Mouse (Mus musculus): ENCODE measurements at regions not wholly inside any gene's neighbourhood (a gene's known extent, or its start where the extent isn't known, plus 50 kb on each side); places are given as distances from the start of the nearest gene placed in this dataset.
"Not testable (repeated sequence)": the region's sequence is repeated elsewhere in the genome, so short reads cannot be mapped to it uniquely, and the experiment has no call there.

DNA sequence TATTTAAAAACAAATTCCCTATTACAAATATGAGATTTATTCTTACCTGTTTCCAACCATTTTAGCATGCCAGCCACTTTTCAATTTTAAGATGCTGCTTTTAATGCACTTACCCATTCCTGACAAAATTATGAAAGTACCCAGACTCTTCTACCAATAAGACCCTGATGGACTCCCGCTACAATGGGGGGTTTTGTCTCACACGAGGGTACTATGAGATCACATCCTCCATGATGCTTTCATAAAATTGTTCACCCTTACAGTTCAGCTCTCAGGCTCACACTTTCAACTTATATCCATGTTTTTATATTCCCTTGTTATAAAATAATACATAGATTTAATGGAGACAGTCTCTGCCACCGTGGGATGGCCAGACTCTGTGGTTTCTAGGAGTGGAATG lies 68.1 kb upstream of the Adamts18 start:
- DNase-seq = no peak

DNA sequence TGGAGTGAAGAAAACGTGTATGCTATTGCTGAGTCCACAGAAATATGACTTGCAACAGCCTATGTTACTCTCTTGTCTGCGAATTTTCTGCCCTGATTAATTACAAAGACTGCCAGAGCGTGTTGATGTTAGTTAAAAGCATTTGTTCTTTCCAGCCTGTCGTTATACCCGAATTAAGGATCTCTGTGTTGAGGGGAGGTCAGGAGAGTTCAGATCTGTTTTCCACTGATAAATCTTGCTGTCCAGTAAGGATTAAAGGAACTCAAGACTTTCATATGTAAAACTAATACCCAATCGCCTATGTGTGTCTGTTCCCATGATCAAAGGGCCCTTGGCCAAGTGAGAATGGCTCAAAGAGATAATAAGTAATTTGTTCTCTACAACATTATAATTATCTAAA lies 68.7 kb upstream of the Adamts18 start:
- no peak for DNase-seq

DNA sequence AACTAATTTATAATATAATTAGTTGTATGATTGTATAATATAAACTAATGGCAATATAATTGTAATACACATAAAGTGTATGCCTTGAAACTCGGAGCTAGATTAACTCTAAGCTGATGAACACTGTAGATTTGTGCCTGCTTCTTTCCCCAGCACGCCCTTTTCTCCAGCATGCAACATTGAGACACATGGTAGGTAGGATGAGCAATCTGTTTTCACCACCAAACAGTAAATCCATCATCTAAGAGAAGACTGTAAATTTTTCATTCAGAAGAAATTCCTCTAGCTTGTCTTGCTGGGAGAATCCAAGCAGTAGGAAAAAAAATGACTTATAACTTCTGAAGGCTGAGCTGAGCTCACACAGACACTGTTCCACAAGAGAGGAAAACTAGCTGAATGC lies 71.8 kb upstream of the Adamts18 start:
- DNase-seq = no peak

DNA sequence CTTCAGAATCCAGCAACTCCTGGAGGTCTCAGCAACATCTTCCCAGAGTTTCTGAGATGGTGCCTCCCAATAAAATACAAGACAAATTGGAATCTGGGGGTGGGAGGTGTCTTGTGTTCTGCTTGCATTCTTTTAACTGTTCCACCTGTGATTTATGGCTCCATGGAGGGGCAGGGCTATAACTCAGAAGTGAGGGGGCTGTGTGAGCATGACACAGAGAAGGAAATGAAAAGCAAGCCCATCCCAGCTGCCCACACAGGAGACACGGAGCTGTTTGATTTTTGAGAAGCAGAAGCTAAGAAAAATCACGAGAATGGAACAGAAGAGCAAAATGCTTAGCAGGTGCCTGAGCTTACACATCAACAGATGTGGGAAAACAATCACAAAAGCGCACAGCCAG lies 74.8 kb upstream of the Adamts18 start:
- DNase-seq = no peak

DNA sequence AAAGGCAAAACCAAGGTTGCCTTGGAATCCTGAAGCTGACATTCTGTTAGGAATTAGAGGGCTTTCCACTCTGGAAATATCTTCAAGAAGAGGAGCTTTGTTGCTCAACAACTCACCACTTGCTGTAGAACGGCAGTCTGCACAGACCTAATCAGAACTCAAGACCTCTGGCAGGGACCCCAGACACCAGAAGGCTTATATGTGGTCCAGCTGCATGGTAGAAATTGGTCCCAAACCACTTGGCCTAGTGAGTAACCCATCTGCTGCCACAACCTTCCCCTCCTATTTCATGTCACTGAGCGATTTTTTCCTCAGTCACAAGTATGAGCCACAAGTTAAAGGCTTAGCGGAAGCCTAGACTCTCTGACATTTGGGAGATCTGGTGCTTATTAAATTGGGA lies 105.2 kb upstream of the Adamts18 start:
- no peak for DNase-seq

DNA sequence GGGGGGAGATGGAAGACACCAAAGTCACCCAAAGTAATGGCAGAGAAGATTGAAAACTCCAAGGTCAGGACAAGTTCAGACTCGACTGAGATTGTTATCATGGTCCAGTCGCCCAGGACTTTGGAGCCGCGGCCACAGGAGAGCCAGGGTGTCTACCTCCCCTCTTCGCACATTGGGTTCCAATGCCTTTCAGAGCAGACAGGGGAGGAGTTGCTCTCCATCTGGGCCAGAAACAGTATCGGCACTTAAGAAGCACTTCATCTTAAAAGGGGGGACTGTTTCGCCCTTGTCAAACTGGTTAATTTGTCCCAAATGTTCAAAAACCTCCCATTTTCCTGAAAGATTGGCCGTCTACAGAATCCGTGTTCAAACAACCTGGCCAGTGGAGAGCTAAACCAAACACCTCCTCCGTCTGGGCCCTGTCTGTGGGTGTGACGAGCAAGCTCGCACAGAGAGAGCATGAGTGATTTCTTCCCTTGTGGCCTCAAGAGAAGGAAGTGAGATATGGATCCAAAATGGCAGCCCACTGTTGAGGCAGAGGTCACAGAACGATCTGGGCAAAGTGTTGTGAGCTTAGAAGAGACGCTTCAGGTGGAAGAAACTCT lies 108.0 kb upstream of the Adamts18 start:
- DNase-seq = no peak

DNA sequence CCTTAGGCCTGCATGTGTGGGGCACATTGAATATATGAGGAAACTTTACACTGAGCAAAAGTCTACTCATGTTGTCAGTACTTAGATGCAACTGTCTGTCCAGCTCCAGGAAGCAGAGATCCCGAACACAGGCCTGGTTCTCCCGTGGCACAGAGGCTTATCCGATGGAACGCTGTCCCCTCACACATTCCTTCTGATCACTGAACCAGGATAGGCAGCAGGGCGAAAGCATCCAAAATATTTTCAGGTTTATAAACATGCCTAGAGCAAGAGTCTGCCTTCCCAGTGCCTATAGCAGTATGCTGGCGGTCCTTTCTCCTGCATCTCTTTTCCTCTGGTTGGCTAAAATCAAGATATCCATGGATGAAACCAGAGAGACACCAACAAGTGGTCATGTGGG lies 109.3 kb upstream of the Adamts18 start:
- DNase-seq = no peak

DNA sequence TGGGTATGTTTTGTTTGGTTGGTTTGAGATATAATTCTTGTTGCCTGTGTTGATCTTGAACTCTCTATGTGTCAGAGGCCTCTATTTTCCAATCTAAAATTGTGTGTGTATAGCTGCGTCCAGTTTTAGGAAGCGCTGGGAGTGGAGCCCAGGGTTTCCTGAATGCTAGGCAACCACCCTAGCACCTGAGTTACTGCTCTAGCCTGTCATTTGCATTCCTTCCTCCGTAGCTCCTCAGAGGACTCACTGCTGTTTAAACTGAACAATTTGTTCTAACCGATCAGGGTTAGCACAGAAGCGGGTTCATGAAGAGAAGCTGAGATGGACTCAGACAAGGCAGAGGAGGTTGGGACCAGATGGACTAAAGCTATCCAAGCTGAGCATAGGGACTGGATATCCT lies 127.3 kb upstream of the Adamts18 start:
- DNase-seq = no peak

DNA sequence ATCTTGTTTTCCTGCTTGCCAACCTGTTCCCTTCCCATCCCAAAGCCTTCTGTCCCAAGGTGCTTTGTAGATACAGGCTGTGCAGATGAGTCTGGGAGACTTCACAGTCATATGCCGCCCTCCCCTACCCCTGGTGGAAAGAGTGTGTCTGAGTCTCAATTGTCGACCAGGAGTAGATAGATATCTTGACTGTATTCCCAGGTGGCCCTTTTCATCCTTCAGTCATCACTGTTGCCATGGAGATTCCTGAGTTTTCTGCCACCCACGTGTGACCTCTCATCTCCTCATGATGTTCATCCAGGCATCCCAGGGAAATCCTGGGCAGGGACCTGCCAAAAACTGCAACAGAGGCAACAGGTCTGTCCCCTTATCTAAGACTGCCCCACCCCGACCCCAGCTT lies 128.1 kb upstream of the Adamts18 start:
- DNase-seq = no peak

DNA sequence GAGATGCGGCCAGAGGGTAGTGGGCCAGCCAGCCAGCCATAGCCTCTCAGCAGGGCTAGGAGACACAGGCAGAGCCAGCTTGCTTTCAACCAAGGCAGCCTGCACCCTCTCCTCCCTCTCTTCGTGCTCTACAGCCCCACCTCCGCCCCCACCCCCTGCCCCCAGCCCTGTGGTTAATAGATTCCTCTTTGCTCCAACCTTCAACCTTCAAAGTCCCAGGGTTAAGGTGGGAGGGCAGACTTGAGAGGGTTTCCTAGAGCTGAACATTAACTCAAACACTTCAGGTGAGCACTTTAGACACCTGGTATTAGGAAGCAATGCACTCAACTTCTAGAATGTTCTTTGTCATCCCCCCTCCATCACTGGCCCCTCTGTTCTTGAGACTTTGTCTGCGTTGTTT lies 128.5 kb upstream of the Adamts18 start:
- DNase-seq = no peak

DNA sequence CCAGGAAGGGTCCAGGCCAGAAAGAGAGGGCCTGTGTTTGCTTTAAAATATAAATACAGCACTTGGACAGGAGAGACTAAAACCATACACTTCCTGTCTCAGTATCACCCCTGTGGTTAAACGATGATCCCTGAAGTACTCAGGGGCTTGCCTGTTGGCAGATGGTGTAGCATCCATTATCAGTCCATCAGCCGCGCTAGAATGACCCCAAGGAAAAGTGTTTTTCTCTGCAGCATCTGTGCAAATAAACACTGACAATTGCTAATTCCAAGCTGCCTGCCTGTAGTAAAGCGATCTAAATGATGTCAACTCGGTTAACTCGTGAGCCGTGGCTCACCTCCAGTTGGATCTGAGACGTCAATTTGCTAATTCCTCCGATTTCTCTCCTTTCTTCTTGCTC lies 130.4 kb upstream of the Adamts18 start:
- no peak for DNase-seq

DNA sequence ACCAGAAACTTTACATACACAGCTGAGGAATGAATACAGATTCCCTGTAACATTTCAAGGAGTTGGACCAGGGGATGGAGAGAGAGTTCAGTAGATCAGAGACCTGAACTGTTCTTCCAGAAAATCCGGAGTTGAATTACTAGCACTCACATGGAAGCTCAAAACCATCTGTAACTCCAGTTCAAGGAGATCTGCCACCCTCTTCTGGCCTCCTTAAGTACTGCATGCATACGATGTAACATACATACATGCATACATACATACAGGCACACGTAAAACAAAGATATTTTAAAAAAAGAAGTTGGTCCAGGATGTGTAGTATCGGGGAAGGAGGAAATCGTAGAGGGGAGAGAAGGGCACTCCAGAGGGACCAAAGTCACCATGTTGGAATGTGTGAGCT lies 131.3 kb upstream of the Adamts18 start:
- no peak for DNase-seq

DNA sequence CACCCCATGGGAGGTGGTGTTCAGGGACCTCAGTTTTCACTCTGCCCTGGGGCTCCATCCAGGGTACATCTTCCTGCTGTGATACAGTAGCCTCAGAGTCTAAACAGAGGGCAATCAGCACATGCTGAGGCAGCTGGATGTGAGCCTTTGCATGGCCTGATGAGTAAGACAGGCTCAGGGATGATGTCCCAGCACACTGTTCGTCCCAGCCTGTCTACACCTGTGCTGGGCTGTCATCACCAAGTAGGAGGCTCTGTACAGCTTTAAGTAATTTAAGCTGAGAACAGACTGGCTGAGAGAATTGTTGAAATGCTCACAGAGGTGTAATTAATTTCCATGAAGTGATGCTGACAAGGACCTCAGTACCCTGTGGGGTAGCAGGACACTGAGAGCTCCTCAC lies 132.8 kb upstream of the Adamts18 start:
- DNase-seq = no peak

DNA sequence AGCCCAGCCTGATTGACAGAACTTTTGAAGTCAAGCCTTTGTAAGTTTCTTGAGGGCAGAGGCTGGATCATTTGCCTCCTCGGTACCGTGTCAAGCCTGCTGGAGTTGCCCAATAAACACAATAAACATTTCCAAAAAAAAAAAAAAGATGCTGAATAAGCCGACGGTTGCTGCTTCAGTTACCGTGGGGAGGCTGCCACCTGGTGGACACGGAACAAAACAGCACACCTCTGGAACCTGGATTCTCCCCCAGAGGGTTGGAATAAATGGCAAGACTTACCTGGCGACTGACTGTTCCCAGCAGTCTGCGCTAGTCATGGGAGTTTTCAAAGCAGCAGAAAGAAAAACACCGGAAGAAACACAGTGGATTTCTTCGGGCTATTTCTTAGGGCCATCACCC lies 136.3 kb upstream of the Adamts18 start:
- peak; percentile 74 for DNase-seq

DNA sequence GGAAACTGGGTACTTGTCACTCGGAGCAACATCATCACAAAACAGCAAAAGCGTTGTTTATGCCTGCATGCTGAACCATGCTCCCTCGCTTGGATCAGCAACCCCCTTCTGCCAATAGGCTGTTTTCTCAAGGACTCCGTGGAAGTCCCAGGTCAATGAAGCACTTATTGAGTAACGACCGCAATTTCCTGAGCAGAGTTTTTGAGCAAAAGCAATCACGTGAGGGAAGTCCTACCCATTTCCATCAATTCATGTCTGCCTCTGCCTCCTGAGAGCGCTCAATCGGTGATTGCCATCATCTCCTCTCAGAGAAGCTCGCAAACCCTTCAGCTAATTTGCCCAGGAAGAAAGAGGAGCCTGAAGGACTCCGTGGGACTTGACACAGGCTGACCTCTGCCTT lies 136.9 kb upstream of the Adamts18 start:
- no peak for DNase-seq

DNA sequence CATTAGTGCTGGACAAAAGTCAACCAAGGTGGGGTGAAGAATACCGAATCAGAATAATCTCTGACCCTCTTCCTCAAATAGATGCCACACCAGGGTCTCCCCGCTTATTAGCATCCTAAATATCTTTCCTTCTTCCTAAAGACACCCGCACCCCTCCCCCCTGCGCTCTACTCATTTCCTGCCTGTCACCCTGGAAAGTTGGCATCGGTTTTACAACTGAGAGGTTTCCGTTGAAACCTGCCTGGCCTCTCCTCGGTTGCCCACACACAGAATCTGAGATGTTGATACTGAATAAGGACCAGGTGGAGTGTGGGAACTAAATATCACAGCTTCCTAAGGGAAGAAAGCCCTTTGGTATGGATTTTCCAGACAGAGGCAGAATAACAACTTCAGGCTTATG lies 137.4 kb upstream of the Adamts18 start:
- DNase-seq = peak; percentile 39

DNA sequence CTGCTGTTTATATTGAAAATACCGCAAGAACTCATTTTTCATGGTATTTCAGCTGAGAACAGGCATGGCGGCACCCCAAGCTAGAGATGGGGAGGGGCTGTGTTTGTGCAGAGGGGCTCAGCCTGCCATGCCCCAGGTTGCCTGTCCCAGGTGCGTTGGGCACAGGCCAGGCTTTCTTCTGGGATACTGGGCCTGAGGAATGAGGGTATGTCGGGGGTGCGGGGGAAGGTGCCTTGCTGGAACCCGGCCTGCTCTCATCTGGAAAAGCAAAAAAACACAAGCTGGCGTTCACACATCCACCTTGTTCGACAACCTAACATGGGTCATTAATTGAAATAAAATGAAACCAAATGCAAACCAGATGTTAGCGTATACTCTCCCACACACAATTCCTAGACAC lies 142.2 kb upstream of the Adamts18 start:
- DNase-seq = no peak

DNA sequence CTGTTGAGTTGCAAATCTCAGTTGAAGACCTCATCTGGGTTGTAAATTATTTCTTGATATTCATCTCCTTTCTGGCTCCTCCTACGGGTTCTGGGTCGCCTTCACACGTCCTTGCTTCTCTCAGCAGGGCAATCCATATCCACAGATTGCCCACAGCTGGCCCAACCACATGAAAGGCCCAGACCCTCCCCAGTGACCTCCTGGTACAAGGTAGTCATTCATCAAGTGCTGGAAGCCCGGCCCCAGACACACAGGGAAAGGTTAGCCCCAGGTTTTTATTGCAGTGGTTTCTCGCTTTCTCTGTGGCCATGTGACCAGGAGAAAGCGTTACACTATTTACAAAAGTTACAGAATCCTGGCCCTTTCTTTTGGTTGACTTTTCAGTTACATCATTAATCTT lies 134.5 kb upstream of the Nudt7 start:
- DNase-seq = no peak

DNA sequence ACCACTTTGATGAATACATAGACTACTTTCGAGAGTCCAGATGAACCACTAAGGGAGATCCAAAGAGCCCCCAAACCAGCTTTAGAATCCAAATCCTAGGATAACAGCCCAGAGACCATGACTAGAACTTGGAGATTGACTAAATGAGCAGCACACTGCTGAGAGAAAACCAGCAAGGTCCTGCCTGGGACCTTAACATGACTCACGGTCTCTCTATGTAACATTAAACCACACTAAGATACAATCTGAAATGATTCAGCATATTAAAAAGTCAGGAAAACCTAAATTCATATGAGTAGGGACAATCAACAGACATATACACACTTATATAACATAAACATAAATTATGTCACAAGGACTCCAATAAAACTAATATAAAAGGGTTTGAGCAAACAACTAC lies 131.7 kb upstream of the Nudt7 start:
- no peak for DNase-seq

DNA sequence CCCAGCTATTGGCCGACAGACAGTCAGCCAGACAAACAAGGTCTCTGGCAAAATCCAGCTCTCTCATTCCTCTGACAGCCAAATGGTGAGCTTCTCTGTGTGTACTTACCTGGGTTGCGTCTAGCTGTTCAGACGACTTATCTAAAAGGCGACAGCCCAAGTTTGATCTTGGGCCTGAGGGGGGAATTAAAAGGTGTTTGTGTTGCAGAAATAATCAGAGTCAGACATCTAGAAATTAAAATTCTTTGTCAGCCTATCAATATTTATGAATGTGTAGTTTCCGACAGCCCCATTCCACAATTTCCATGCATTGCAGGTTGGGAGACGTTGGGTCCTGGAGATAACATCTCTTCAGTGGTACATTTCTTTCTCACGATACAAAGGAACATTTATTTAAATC lies 128.9 kb upstream of the Nudt7 start:
- no peak for DNase-seq

DNA sequence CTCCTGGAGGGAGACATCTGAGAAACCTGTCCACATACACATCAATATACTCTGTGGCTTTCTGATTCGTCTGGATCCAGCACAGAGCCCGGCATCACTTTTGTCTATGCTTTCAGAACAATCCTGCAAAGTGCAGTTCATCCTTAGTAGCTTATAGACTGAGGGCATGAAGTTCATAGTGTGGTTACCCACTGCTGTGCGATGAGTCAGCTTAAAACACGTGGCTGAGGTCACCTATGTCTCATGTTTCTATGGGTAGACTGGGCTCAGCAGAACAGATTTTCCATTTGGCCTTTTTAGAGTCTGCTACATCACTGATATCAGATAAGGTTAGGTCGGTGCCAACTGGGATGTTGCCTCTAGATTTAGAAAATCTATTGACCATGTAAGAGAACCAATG lies 126.8 kb upstream of the Nudt7 start:
- no peak for DNase-seq

DNA sequence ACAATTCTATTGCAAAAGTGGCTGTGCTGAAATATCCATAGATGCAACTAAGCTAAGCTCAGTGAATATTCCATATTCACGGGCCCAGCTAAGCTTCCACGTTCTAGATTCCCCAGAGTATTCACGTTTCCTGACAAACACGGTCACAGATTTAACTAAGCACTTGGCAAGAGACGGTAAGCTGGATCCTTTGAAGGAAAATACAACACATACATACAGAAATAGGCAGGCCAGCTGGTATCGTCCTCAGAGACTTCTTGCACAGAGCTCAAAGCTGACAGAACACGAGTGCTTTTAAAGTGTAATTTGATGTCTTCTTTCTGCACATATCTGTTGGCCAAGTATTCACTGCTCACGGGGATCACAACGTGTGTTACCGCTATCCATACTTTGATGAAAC lies 126.3 kb upstream of the Nudt7 start:
- no peak for DNase-seq

DNA sequence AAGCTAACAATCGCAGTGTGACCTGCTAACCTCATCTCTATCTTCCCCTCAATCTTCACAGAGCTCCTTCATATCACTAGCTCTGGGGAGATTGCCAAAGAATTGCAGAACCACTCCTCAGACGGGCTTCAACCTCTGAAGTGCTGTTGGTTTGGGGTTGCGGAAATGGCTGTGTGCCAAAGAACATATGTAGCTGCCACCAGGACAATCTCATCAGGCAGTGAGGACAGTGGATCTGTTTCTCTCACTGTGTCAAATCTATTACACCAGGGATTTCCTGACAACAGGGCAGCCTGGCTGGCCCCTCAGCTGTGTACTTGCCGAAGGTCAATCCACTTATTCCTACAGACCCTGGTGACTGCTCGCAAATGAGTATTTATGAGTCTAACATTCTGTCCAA lies 115.0 kb upstream of the Nudt7 start:
- peak; percentile 35 for DNase-seq

DNA sequence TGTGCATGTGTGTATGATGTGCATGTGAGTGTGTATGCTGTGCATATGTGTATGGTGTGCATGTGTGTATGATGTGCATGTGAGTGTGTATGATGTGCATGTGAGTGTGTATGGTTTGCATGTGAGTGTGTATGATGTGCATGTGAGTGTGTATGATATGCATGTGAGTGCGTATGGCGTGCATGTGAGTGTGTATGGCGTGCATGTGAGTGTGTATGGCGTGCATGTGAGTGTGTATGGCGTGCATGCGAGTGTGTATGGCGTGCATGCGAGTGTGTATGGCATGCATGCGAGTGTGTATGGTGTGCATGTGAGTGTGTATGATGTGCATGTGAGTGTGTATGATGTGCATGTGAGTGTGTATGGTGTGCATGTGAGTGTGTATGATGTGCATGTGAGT lies 103.2 kb upstream of the Nudt7 start:
- not testable (repeated sequence) for DNase-seq

DNA sequence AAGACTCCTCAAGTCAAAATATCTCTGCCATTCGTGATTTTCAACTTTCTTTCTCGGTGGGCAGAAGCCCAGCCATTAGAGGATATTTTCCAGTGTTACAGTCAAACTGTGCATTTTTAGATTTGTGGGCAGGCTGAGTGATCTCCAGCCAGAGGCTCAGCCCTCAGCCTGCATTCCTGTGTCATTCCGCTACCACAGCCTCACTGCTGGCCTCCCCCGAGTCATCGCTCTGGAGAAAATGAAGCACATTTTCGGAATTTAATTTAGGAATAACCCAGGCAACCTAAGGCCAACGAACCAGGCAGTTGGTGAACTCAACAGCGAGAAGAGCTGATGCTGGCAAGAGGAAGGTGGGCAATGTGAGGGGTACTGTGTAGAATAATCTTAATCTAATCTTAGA lies 80.9 kb upstream of the Nudt7 start:
- DNase-seq = no peak

DNA sequence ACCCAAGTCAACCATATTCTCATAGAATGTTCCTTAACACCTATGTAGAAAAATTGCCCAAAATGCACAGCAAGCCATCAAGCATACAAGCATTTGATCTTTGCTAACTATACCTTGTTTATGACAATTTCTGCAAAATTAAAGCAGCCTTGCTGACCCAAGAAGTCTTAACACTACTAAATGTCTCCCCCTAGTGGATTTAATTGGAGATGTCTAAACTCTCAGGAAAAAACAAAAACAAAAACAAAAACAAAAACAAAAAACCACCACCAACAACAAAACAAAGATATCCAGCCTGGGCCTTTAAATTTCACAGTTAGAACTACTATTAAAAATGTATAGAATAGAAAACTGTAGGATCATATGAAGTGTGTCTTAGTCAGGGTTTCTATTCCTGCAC lies 69.8 kb upstream of the Nudt7 start:
- no peak for DNase-seq

All from lung, postnatal 14 days (tissue).